Mouse (Mus musculus) limb, embryonic 14.5 days (tissue): ENCODE results near the gene Gm20388. TPM values are rescaled to one million over a fixed set of nuclear protein-coding genes. Genes with fewer than 3 reads are reported as not detected.

ENCODE experiments used
- ATAC-seq: fragments of 200-750 bp; cut with Nextera tagmentation; 2 replicates; pipeline ENCODE4 v1.8.0; 2017; ENCODE audit warnings: low read depth, moderate number of reproducible peaks, moderate TSS enrichment; ENCODE audit not compliant: low FRiP score
- DNase-seq: peaks from one replicate; pipeline ENCODE4 v3.0.0-alpha.2; 2015; ENCODE audit warnings: low spot score
- H3K27ac ChIP-seq: fragments of 300-500 bp; sonication (generic); replicated peaks from 2 replicates; pipeline ENCODE4 v1.5.1; 2014; ENCODE audit warnings: low read depth, mild to moderate bottlenecking, low read length, moderate library complexity, mixed read lengths
- H3K27me3 ChIP-seq: fragments of 300-500 bp; sonication (generic); 2 replicates; pipeline ENCODE4 v1.6.1; 2014; ENCODE audit warnings: low read length, mixed read lengths; ENCODE audit not compliant: control insufficient read depth, insufficient read depth
- H3K36me3 ChIP-seq: fragments of 300-500 bp; sonication (generic); 2 replicates; pipeline ENCODE4 v1.6.1; 2014; ENCODE audit warnings: mild to moderate bottlenecking, low read length, moderate library complexity, mixed read lengths; ENCODE audit not compliant: control insufficient read depth, insufficient read depth
- H3K4me1 ChIP-seq: fragments of 300-500 bp; sonication (generic); 2 replicates; pipeline ENCODE4 v1.6.1; 2014; ENCODE audit warnings: antibody characterized with exemption, low read length, mixed read lengths; ENCODE audit not compliant: control insufficient read depth, insufficient read depth
- H3K4me2 ChIP-seq: fragments of 300-500 bp; sonication (generic); replicated peaks from 2 replicates; pipeline ENCODE4 v1.6.1; 2014; ENCODE audit warnings: low read depth, mild to moderate bottlenecking, low read length, moderate library complexity; ENCODE audit not compliant: severe bottlenecking
- H3K4me3 ChIP-seq: fragments of 300-500 bp; sonication (generic); replicated peaks from 2 replicates; pipeline ENCODE4 v1.5.1; 2014; ENCODE audit warnings: low read length
- H3K9ac ChIP-seq: fragments of 300-500 bp; sonication (generic); 2 replicates; pipeline ENCODE4 v1.6.1; 2014; ENCODE audit warnings: mild to moderate bottlenecking, low read depth, low read length, moderate library complexity; ENCODE audit not compliant: severe bottlenecking
- H3K9me3 ChIP-seq: fragments of 300-500 bp; sonication (generic); 2 replicates; pipeline ENCODE4 v1.6.1; 2016; ENCODE audit warnings: low read length; ENCODE audit not compliant: control insufficient read depth
- POLR2A ChIP-seq: fragments of 200-500 bp; IDR thresholded peaks from 2 replicates; pipeline ENCODE4 v1.8.0; 2012; ENCODE audit warnings: inconsistent platforms, mild to moderate bottlenecking, moderate library complexity, borderline replicate concordance; ENCODE audit not compliant: insufficient read depth, insufficient read length; ENCODE audit errors: extremely low read depth
- WGBS: fragments of 180-500 bp; shearing (Covaris S2); extraction: QIAGEN DNeasy Blood & Tissue Kit; methylation state at CpG from one replicate; pipeline ENCODE4 v1.1.7; 2014; 5-methylcytosine and 5-hydroxymethylcytosine counted together
- polyA plus RNA-seq, 2 experiments: library from polyadenylated mRNA; depleted of rRNA in 1 of 2; stranded (reverse) in 1 of 2; unstranded in 1 of 2; fragments of >200 nt; fragmentation: Nextera tagmentation in 1 of 2; extraction: Ambion mirVana in 1 of 2; gene quantifications; 2 replicates each; pipeline versions ENCODE4 v1.2.1 to v1.2.3; 2012 to 2014

The Gm20388 gene
- polyA plus RNA-seq, 2 experiments, result 1.9 to 49.9 TPM

DNA sequence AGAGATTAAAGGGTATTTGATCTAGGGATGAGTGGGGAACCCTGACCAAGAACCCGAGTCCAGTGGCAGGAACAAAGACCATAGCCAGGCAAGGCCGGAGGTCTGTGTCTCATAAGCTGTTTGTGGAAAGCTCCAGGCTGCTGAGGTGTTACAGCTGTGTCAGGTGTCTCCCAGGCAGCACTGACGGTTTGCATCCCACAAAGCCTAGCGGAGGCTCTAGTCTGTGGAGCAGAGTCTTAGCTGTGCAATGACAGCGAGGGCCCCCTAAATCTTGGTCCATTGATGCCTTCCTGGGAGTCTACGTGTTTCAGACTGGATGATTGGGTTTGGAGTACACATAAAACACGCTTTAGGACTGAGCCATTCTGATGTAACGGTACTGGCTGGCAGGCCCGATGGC, 3491.3 kb downstream of the Gm20388 start:
- WGBS, result 89% methylated on average over 9 of the region's 9 CpGs
- ATAC-seq, result no peak
- DNase-seq, result no peak
- Histone ChIP-seq H3K4me3 (no peak overlapping the region), H3K27ac (no peak overlapping the region), H3K9ac (no peak overlapping the region), H3K27me3 (no peaks in the 10 kb centered on the region), H3K36me3 (peaks cover 64% of the 10 kb centered on the region), H3K9me3 (no peaks in the 10 kb centered on the region), H3K4me1 (no peaks in the 10 kb centered on the region), H3K4me2 (no peak overlapping the region)
- TF ChIP-seq POLR2A, result no peak

GRCm38 (mm10) chr8:123402730-123403326, 3492.2 kb downstream of the Gm20388 start:
- DNase-seq, result no peak
- TF ChIP-seq POLR2A, result no peak
- Histone ChIP-seq H3K4me2 (no peak overlapping the region), H3K4me1 (no peaks in the 10 kb centered on the region), H3K36me3 (peaks cover 55% of the 10 kb centered on the region), H3K4me3 (no peak overlapping the region), H3K27me3 (no peaks in the 10 kb centered on the region), H3K27ac (no peak overlapping the region), H3K9me3 (no peaks in the 10 kb centered on the region), H3K9ac (no peak overlapping the region)
- no peak for ATAC-seq
- WGBS, result 86% methylated on average over 9 of the region's 9 CpGs

DNA sequence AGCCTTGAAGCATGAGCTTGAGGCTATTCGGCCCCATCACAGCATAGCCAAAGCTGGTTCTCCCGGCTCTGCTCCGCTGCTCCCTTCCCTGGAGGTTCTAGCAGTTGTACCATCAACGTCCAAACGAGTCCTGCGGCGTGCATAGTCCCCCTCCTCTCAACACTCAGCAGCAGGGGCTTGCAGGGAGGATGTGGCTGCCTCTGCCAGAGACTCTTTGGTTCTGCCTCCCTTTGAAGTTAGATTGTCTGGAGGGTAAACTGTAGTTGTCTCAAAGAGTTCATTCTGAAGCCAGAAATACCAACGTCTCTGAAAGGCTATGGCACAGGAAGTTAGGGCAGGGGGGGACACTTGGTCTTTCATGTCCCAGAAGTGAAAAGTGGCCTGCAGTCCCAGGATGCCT, 3493.9 kb downstream of the Gm20388 start:
- DNase-seq, result no peak
- no peaks in the 10 kb centered on the region for H3K4me1 ChIP-seq
- H3K27me3 ChIP-seq, result peaks cover 6% of the 10 kb centered on the region
- no peak overlapping the region for H3K9ac ChIP-seq
- H3K4me3 ChIP-seq, result no peak overlapping the region
- H3K27ac ChIP-seq, result no peak overlapping the region
- H3K36me3 ChIP-seq, result peaks cover 38% of the 10 kb centered on the region
- H3K9me3 ChIP-seq, result no peaks in the 10 kb centered on the region
- no peak overlapping the region for H3K4me2 ChIP-seq
- 26% methylated on average over 8 of the region's 8 CpGs for WGBS
- no peak for ATAC-seq
- TF ChIP-seq POLR2A, result no peak

- WGBS, result 12% methylated on average over 4 of the region's 4 CpGs
- Histone ChIP-seq H3K4me2 (no peak within 1 kb of the TSS), H3K27ac (no peak within 1 kb of the TSS), H3K4me3 (no peak within 1 kb of the TSS), H3K4me1 (no peaks in the 10 kb centered on the region), H3K36me3 (peaks cover 15% of the 10 kb centered on the region), H3K9me3 (no peaks in the 10 kb centered on the region), H3K27me3 (peaks cover 29% of the 10 kb centered on the region), H3K9ac (no peak within 1 kb of the TSS)
- ATAC-seq (no peak), DNase-seq (peak; percentile 28)
- no peak for TF ChIP-seq POLR2A
Observed at GRCm38 (mm10) chr8:123406786-123407185, 3496.1 kb downstream of the Gm20388 start, which contains the start of gene Mc1r. TSS of gene Mc1r (plus strand) at chr8:123407107.

- no peak overlapping the region for H3K9ac ChIP-seq
- DNase-seq (no peak), ATAC-seq (no peak)
- H3K27ac ChIP-seq, result no peak overlapping the region
- H3K4me2 ChIP-seq, result no peak overlapping the region
- H3K4me1 ChIP-seq, result no peaks in the 10 kb centered on the region
- 91% methylated on average over 13 of the region's 13 CpGs for WGBS
- no peaks in the 10 kb centered on the region for H3K9me3 ChIP-seq
- H3K4me3 ChIP-seq, result no peak overlapping the region
- 0 out of 2 replicates have a peak, but pooled peaks cover 8% of the 10 kb centered on the region for H3K36me3 ChIP-seq
- peaks cover 37% of the 10 kb centered on the region for H3K27me3 ChIP-seq
- no peak for TF ChIP-seq POLR2A
Observed at GRCm38 (mm10) chr8:123407612-123408011, 3497.0 kb downstream of the Gm20388 start.
